Mouse (Mus musculus): ENCODE data around the gene Diaph2. TPM values are rescaled to one million over a fixed set of nuclear protein-coding genes. Genes with fewer than 3 reads are reported as not detected.

Diaph2 gene
- total RNA-seq (2021), result 10 to 100 TPM; 17.7 to 17.9 TPM
- long read RNA-seq, experiment 1, partial matches to known transcripts, result 0 of 1 reads
- long read RNA-seq, experiment 1, other reads (novel, unspliced or antisense), result 1 of 1 reads
- long read RNA-seq, experiment 2, result 0 reads

DNA sequence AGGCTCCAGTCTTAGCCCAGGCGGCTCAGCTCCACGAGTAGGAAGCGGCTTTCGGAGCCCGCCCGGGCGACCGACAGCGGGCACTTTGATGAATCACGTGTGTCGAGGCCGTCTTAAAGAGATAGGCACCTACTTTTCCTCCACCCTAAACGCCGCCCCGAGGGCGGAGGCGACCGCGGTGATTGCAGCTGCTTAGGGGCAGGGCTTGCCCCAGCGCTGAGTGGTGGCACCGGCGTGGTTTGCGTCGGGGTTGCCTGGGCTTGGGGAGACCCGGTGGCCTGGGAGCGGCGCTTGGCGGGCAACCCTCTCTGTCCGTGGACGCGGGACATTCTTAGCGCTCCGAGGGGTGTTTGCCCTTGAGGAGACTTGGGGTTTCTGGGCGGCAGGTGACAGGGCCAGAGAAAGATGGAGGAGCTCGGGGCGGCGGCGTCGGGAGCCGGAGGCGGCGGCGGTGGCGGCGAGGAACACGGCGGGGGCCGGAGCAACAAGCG lies at the start of gene Diaph2:
Gene Diaph2 (plus strand): TSS at position 172 of the 491 bp plus-strand sequence.
- peak; percentile 54 to 72 for DNase-seq (ENCODE audit: low spot score in 2 of 2)

DNA sequence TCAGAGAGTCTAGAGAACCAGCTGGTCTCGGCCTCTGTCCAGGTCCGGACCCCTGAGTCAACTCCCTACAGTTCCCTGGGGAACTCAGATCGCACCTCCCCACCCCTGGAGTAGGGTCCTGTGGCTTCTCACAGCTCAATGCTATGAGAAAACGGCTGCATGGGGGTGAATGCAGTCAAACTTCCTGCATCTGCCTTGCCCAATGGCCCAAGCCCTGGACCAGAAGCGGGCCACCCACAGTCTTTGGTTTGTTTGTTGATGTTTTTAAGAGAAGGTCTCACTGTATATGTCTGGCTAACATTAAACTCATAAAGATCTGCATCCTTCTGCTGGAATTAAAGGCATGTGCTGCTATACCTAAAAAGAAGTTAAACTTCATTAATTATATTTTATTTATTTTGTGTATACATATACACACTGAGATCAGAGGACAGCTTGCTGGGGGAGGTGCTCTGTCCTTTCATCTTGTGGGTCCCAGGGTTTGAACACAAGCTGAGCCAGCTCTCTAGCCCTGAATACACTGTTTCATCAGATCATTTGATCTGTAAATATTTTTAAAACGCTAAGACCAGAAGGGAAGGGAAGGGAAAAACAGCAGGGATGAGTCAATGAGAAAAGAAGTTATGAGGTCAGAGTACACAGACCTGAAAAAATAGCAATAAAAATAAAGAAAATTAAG lies 47.8 kb upstream of the Diaph2 start:
- no peak for DNase-seq (ENCODE audit: low spot score in 2 of 2)

DNA sequence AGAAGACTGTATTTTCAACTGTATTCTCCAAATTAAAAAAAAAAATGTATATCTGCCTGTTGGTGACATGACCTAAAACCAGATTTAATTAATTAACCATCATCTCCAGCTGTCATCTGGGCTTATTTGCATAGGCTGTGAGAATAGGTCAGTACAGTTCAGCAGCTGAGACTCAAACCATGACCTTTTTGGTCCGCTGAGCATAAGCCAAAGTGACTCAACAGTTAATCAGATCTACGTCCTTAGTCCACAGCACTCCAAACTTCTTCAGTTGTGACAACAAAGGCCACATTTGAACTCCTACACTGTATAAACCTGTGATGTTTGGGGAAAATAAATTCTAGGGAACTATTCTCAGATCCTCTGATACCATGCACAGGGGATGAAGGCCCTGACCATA lies 39.9 kb upstream of the Diaph2 start:
- DNase-seq (ENCODE audit: low spot score in 2 of 2), result no peak

DNA sequence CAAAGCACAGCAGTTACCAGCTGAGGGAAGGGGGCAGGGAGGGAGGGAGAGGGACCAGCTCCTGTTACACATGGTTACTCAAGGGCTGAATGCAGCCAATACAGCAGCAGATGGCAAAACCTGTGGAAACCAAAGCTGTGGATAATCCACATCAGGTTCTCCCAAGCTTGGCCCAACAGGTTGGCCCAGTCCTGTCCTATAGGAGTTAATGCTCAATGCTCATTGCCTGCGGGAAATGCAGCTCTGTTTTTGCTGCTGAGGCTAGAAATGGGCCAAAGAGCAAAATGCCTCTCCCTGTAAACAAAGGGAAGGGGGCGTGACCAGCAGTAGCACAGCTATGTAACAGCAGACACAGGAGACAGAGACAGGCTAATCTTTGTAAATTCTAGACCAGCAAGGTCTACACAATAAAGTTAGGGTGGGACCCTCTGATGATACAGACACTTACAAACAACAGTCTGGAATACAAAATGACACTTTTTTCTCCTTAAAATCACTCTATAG lies 20.8 kb upstream of the Diaph2 start:
- DNase-seq (ENCODE audit: low spot score in 2 of 2), result no peak

DNA sequence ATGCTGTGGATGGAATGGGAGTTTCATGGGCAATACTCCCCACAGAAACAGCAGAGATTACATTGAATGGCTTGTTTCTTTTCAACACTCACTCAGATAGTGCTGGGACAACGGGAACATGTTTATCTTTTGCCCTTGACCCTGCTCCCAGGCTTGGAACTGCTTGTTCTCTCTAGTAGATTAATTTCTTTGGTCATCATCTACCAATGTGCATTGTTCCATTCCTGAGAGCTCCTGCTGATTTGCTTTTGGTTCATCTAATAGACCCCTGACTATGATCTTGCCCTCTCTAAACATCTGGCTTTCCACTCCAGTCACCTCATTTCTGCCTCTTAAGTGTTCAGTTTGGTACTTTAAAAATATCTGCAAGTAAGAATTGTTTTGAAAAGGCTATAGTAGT lies 13.0 kb upstream of the Diaph2 start:
- DNase-seq (ENCODE audit: low spot score in 2 of 2), result no peak

DNA sequence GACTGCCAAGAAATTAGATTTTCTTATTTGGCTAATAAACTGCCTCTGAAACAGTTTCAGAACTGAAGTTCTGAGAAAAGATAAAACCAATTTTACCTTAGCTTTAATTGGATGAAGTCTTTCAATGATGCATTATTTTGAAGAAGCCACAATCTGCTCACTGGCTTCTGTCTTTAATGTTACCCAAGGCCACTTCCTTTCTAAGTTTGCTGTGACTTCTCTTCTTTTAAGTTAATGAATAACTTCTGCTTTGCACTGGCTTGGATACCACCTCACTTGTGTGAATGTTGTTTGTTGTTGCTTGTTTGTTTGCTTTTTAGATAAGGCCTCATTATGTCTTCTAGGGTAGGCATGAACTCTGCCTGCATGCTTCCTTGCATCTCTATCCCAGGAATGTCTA lies 10.3 kb upstream of the Diaph2 start:
- no peak for DNase-seq (ENCODE audit: low spot score in 2 of 2)

DNA sequence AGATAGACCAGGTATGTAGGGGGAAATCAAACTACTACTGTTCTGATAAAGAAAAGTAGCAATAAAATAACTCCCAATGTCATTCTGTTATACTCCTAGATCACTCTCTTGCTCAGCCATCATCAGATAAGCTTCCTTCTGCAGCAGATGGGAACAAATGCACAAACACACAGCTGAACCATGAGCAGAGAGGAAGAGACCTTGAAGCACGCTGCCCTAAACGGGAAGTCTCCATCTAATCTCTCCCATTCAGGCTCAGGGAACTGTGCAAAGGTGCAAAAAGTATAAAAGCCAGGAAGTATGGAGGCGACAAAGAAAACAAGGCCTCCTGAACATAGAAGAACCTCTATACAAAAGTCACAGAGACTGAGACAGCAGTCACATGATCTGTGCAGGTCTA lies 6.6 kb upstream of the Diaph2 start:
- DNase-seq (ENCODE audit: low spot score in 2 of 2), result no peak

DNA sequence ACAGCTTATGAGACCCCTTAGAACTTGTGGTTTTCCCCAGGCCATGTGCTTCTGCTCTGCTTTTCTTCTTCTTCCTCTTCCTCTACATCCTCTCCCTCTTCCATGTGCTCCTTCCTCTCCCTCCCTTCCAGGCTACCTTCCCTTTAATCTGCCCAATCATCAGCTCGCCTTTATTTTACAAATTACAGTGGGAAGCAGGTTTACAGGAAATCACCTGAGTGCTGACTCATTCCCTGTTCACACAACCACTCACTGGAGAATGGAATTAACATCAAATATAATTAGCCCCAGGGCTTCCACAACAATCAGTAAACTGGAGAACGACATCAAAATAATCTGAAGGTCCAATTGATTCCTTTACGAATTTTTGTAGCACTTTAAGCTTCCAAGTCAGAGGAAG lies 3.6 kb upstream of the Diaph2 start:
- DNase-seq (ENCODE audit: low spot score in 2 of 2), result no peak

DNA sequence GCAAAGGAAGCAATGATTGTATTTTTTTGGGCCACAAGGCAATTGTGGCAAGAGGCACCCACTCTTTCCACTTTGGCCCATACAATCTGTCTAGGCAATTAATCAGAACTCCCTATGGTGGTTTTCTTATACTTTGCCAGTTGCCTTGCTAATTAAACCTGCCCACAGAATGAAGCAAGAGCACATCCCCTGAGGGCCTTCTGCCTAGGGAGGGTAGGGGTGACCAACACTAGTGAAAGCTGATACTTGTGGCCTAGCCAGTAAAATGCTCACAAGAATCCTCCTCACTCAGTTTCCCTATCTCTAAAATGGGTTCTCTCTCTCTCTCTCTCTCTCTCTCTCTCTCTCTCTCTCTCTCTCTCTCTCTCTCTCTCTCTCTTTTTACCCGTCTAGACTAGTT lies 440 bp upstream of the Diaph2 start:
- no peak for DNase-seq (ENCODE audit: low spot score in 2 of 2)

DNA sequence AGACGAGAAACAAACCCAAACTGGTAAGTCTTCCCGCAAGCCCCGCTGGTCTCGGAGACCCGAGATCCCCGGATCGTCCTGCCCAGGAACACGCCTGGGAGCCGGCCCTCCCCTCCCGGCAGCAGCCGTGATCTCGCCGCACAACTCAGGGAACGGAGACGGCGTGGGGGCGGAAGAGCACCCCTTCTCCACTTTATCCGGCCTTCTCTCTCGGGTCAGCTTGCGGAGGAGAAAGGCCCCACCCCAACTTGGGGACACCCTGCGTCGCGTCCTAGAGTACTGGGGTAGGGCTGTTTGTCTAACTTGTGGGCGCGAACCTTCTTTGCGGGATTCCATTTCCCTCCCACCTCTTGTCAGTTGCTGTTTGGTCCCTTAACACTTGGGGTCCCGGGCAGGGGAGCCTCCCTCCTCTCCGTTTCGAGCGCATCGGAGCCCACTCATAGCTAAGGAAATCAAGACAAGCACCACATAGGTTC lies 590 bp downstream of the Diaph2 start:
- peak in 1 of 2 experiments; percentile 8 for DNase-seq (ENCODE audit: low spot score in 2 of 2)

DNA sequence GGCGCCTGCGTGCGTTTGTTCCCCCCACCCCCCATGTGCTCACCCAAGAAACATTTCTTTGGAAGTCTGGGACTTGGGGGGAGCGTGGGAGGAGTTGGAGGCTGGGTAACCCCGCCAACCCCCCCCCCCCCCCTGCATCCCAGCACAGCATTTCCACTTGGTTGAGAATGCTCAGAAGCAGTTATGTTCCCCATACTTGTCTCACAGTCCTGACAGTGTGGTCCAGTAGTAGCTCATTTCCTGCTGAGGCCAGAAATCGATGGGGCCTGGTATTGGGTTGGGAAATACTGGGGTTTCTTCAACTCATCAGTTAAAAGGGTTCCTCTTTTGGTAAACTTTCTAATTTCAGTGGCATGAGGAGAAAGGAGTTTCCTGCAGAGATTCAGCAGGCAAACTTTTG lies 1.1 kb downstream of the Diaph2 start:
- DNase-seq (ENCODE audit: low spot score in 2 of 2), result no peak

DNA sequence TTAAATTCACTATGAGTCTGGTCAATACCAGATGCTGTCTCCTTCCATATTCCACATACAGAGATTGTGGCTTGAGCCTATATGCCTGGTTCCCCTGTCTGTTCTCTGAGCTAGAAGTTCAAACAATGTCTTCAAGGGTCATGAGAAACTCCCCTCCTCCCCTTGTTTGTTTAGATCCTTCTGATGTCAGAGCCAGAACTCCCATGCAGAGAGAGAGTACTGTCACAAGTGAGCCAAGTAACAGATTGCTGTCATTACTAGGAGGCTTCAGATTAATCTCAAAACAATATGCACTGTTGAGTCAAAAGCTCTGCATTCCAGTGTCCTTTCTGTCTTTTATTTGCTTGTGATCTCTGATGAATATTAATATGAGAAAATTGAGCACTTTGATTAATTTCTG lies 7.1 kb downstream of the Diaph2 start:
- no peak for DNase-seq (ENCODE audit: low spot score in 2 of 2)

DNA sequence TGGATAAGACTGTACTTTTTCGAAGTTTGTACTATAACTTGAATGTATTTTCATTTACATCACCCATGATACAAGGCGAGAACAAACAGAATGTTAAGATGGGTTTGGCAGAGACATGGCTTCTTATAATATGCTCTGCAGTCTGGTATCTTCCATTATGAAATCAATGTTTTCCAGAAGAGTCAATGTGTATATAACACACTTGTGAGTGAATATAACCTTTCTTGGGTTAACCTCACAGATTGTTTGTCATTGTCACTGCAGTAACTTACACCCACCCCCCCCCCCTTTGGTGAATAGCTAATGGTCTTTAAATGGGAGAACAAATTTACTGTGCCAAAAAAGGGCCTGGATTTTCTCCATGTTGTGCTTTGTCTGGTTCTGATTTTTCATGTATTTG lies 13.1 kb downstream of the Diaph2 start:
- DNase-seq (ENCODE audit: low spot score in 2 of 2), result no peak

DNA sequence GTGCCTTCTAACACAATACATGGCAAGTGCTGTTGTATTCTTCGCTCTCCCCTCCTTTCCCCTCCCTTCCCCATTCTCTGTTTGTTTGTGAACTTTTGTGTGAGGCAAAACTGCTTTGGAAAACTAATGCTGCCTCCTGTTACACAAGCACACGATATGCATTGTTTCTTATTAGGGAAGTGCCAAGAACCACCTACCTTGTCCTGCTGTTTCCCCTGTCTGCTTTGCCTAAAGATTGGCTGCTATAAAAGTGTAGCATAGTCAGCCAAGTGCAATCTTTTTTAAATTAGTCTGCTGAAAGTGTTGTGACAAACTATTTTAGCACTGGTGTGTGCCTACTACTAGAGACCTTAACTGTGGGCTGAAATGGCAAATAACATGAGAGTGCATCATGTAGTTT lies 15.8 kb downstream of the Diaph2 start:
- peak; percentile 5 to 58 for DNase-seq (ENCODE audit: low spot score in 2 of 2)

DNA sequence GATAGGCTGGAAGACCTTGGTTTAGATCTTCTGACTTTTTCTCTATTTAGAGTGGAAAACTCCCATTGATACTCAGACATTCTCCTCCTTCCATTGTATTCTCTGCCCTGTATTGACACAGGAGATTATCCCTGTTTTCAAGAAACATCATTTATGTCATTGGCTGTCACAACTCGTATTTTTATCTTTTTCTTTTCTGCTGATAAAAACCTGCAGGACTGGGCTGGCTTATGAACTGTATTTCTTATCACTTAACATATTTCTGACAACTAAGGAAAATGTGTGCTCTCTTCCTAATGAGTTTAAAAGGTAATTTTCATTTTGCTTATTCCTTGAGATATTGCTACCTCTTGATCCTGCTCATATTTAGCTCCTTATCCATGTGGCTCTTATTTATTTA lies 17.3 kb downstream of the Diaph2 start:
- DNase-seq (ENCODE audit: low spot score in 2 of 2), result no peak

DNA sequence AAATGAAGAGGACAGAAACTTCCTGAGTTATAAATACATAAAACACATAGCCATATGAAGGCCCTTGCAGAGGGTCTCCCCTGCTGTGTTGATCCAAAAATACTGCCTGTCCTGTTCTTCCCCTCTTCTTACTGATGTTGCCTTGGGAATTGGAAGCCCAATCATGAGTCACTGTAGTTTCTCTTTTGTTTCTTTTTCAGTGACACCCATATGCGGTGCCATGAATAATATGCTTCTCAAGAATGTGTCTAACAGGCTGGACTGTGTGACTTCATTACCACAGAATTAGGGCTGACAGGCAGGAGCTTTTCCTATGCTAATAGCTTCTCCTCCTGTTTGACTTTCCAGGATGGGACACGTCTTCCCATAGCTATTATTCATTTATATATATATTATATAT lies 21.1 kb downstream of the Diaph2 start:
- no peak for DNase-seq (ENCODE audit: low spot score in 2 of 2)

DNA sequence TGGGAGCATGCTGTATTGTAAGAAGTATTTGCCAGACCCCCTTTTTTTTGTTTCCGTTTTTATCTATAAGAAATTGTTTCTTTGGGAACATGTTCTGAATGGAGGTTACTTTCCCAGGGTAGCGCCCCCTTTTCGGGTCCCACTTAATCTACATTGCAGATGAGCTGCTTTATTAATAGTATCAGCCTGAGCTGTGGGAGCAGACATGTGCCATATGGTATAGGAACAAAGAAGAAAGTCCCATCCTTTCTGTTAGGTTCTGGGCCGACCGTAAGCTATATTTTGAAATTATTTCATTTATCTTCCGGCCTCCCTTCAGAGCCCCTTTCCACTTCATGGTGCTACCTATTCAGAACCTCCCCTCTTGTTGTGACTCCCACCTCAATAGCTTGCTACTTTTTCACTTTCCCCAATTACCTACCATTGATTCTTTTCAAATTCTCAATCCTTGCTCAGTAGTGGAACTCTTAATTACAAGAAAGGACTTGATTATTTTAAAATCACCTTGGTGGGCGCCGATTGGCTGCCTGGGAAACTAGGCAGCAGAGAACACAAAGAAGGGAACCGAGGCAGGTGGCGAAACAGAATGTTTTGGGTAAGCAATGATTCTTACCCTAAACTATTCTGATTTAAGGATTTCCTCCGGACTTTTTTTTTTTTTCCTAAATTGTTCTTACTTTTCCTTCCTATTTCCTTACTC lies 24.2 kb downstream of the Diaph2 start:
- no peak for DNase-seq (ENCODE audit: low spot score in 2 of 2)

DNA sequence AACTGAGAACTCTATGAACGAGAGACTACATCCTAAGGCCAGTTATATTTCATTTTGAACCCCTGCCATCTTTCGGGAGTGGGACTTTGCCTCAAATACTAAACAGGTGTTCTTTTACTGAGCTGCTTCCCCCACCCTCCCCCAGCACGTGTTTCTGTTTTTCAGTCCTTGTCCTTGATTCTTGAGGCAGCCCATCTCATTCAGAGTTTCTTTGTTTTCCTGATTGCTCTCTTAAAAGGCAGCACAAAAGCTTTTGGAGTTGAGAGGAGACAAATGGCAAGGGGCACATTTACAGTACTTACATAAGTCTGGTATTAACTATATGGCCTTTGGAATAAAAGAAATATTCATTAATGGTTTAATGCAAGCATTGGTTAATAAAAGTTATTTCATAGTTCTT lies 24.9 kb downstream of the Diaph2 start:
- no peak for DNase-seq (ENCODE audit: low spot score in 2 of 2)

DNA sequence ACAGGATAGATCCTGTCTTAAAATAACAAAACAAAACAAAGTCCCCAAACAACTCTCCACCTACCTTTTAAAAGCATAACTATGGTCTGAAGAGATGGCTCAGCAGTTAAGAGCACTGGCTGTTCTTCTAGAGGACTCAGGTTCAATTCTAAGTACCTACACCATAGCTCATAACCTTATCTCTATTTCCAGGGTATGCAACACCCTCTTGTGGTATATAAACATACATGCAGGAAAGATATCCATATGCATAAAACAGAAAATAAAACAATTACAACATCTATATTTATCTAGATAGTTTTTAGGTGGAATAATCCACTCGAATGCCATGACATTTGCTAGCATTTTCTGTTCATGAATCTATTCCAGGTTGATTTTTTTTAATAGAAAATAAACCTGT lies 27.2 kb downstream of the Diaph2 start:
- no peak for DNase-seq (ENCODE audit: low spot score in 2 of 2)

DNA sequence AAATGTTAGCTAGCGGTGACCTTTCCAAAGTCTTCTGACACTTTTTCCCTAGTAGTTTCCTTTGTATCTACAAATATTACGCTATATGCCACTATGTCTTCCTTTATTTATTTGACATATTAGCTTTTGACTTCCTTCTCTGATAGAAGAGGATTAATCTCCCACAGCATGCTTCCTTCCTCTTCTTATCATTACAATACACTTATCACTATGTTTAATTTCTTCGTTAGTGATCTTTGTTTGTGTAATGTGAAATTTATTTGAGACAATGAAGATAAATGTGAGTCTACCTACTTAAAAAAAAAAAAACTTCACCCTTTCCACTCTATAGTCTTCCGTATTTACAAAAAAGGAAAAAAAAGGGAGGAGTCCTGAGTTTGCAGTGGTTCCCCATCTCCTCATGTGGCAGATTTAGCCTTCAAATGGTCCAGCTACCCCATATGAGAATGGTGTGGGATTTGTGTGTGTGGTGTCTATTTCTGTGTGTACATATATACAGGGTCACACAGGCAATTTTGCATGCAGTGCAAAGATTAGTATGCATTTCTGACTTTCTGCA lies 27.9 kb downstream of the Diaph2 start:
- DNase-seq (ENCODE audit: low spot score in 2 of 2), result no peak

DNA sequence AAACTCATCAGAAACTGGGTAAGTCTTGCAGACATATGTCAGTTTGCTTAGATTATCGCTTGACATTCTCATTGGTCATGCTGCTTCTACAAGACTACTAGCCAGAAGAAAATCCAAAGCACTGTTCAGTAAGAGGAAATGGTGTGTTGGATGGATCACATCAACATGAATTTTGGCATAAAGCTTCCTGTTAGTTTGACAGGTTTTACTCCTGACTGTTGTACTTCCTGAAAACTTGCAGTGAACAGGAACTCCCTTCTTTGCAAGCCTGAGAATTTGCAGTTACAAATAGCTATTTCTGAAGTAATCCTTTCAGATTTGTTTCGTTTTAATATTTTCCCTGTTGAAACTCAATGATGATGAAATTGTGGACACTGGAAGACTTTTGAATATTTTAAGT lies 32.3 kb downstream of the Diaph2 start:
- no peak for DNase-seq (ENCODE audit: low spot score in 2 of 2)

DNA sequence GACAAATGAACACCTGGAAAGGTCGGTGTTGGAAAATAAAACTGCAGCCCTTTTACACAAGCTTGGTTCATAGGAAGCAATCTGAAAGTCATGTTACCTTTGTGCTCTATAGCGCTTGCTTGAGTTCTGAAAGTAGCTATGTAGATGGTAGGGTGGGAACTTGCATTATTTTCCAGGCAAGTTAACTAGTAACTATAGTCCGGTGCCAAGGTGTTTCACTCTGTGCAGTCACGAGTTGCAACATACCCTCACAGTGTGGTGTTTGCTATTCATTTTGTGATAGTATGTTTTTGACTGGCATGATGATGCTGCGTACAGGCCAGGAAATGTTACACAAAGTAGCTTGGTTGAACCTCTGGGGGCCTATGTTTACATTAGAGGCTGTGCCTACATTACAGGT lies 34.5 kb downstream of the Diaph2 start:
- no peak for DNase-seq (ENCODE audit: low spot score in 2 of 2)
